Mouse (Mus musculus) heart, embryonic 15.5 days (tissue): ENCODE results near the gene Atf2. TPM values are rescaled to one million over a fixed set of nuclear protein-coding genes. Genes with fewer than 3 reads are reported as not detected.

ENCODE experiments used
- ATAC-seq: fragments of 200-750 bp; cut with Nextera tagmentation; replicated peaks from 2 replicates; pipeline ENCODE4 v1.8.0; 2017; ENCODE audit warnings: low read depth, moderate TSS enrichment; ENCODE audit not compliant: insufficient number of reproducible peaks, insufficient read depth, low FRiP score
- H3K27ac ChIP-seq: fragments of 300-500 bp; sonication (generic); 2 replicates; pipeline ENCODE4 v1.5.1; 2015; ENCODE audit warnings: mild to moderate bottlenecking, inconsistent platforms
- H3K27me3 ChIP-seq: fragments of 300-500 bp; sonication (generic); 2 replicates; pipeline ENCODE4 v1.6.1; 2015; ENCODE audit warnings: inconsistent platforms
- H3K36me3 ChIP-seq: fragments of 300-500 bp; sonication (generic); 2 replicates; pipeline ENCODE4 v1.6.1; 2015; ENCODE audit warnings: mild to moderate bottlenecking, inconsistent platforms
- H3K4me1 ChIP-seq: fragments of 300-500 bp; sonication (generic); replicated peaks from 2 replicates; pipeline ENCODE4 v1.6.1; 2015; ENCODE audit warnings: inconsistent platforms
- H3K4me2 ChIP-seq: fragments of 300-500 bp; sonication (generic); 2 replicates; pipeline ENCODE4 v1.6.1; 2015; ENCODE audit warnings: inconsistent platforms, mild to moderate bottlenecking, moderate library complexity
- H3K4me3 ChIP-seq: fragments of 300-500 bp; sonication (generic); 2 replicates; pipeline ENCODE4 v1.5.1; 2015; ENCODE audit warnings: mild to moderate bottlenecking, inconsistent platforms
- H3K9ac ChIP-seq: fragments of 300-500 bp; sonication (generic); 2 replicates; pipeline ENCODE4 v1.6.1; 2015; ENCODE audit warnings: mild to moderate bottlenecking, inconsistent platforms
- H3K9me3 ChIP-seq: fragments of 300-500 bp; sonication (generic); replicated peaks from 2 replicates; pipeline ENCODE4 v1.6.1; 2016; ENCODE audit warnings: inconsistent platforms
- WGBS: fragments of 180-500 bp; shearing (Covaris S2); methylation state at CpG from one replicate; pipeline ENCODE4 v1.1.7; 2015; ENCODE audit warnings: mixed read lengths; 5-methylcytosine and 5-hydroxymethylcytosine counted together
- polyA plus RNA-seq: library from polyadenylated mRNA; unstranded; fragments of >200 nt; fragmentation: Nextera tagmentation; extraction: Ambion mirVana; gene quantifications from 2 replicates; pipeline ENCODE4 v1.2.1, GENCODE M21; 2015

Gene Atf2
- polyA plus RNA-seq = 38.1 and 39.3 TPM in 2 replicates

- no peaks in the 10 kb centered on the region for H3K9me3 ChIP-seq
- under 1% methylated on average over 63 of the region's 63 CpGs for WGBS
- H3K27ac ChIP-seq = peak within 1 kb of the TSS; percentile 89
- peak within 1 kb of the TSS; percentile 98 for H3K4me3 ChIP-seq
- peaks cover 13% of the 10 kb centered on the region for H3K4me1 ChIP-seq
- ATAC-seq = peak; percentile 98
- no peaks in the 10 kb centered on the region for H3K27me3 ChIP-seq
- H3K36me3 ChIP-seq = no peaks in the 10 kb centered on the region
- H3K4me2 ChIP-seq = peak within 1 kb of the TSS; percentile 90
- peak within 1 kb of the TSS; percentile 99 for H3K9ac ChIP-seq
Measured at GRCm38 (mm10) chr2:73892464-73893296, at the start of gene Atf2. TSS of gene Atf2 (minus strand) at chr2:73892639.

GRCm38 (mm10) chr2:73941281-73941680 lies 48.8 kb upstream of the Atf2 start:
- Histone ChIP-seq H3K27me3 (no peaks in the 10 kb centered on the region), H3K4me3 (no peak overlapping the region), H3K36me3 (no peaks in the 10 kb centered on the region), H3K9me3 (no peaks in the 10 kb centered on the region), H3K4me1 (no peaks in the 10 kb centered on the region), H3K9ac (no peak overlapping the region), H3K4me2 (no peak overlapping the region), H3K27ac (no peak overlapping the region)
- no peak for ATAC-seq
- 27% methylated on average over 1 of the region's 1 CpGs for WGBS

GRCm38 (mm10) chr2:73940471-73940870 lies 48.0 kb upstream of the Atf2 start:
- no peaks in the 10 kb centered on the region for H3K9me3 ChIP-seq
- no peaks in the 10 kb centered on the region for H3K27me3 ChIP-seq
- no peaks in the 10 kb centered on the region for H3K36me3 ChIP-seq
- H3K4me1 ChIP-seq = no peaks in the 10 kb centered on the region
- no peak overlapping the region for H3K9ac ChIP-seq
- no peak for ATAC-seq
- H3K4me3 ChIP-seq = no peak overlapping the region
- H3K4me2 ChIP-seq = no peak overlapping the region
- WGBS = 84% methylated on average over 7 of the region's 7 CpGs
- no peak overlapping the region for H3K27ac ChIP-seq

- no peak for ATAC-seq
- Histone ChIP-seq H3K4me2 (no peak overlapping the region), H3K27me3 (no peaks in the 10 kb centered on the region), H3K9ac (no peak overlapping the region), H3K9me3 (no peaks in the 10 kb centered on the region), H3K4me3 (no peak overlapping the region), H3K36me3 (no peaks in the 10 kb centered on the region), H3K4me1 (no peaks in the 10 kb centered on the region), H3K27ac (no peak overlapping the region)
- 78% methylated on average over 2 of the region's 2 CpGs for WGBS
Measured at GRCm38 (mm10) chr2:73938896-73939295, 46.5 kb upstream of the Atf2 start.

- H3K4me1 ChIP-seq = no peaks in the 10 kb centered on the region
- H3K4me2 ChIP-seq = no peak overlapping the region
- H3K9me3 ChIP-seq = no peaks in the 10 kb centered on the region
- no peaks in the 10 kb centered on the region for H3K27me3 ChIP-seq
- H3K27ac ChIP-seq = no peak overlapping the region
- H3K9ac ChIP-seq = no peak overlapping the region
- 76% methylated on average over 8 of the region's 8 CpGs for WGBS
- ATAC-seq = no peak
- H3K36me3 ChIP-seq = no peaks in the 10 kb centered on the region
- H3K4me3 ChIP-seq = no peak overlapping the region
Measured at GRCm38 (mm10) chr2:73932676-73933313, 40.4 kb upstream of the Atf2 start.

- no peak overlapping the region for H3K4me3 ChIP-seq
- no peak for ATAC-seq
- H3K9ac ChIP-seq = no peak overlapping the region
- no peak overlapping the region for H3K27ac ChIP-seq
- no peaks in the 10 kb centered on the region for H3K4me1 ChIP-seq
- no peaks in the 10 kb centered on the region for H3K27me3 ChIP-seq
- H3K4me2 ChIP-seq = no peak overlapping the region
- no peaks in the 10 kb centered on the region for H3K9me3 ChIP-seq
- no peaks in the 10 kb centered on the region for H3K36me3 ChIP-seq
Measured at GRCm38 (mm10) chr2:73927711-73928110, 35.3 kb upstream of the Atf2 start.

- no peak for ATAC-seq
- WGBS = 58% methylated on average over 3 of the region's 3 CpGs
- Histone ChIP-seq H3K4me1 (no peaks in the 10 kb centered on the region), H3K36me3 (no peaks in the 10 kb centered on the region), H3K27me3 (no peaks in the 10 kb centered on the region), H3K4me3 (no peak overlapping the region), H3K9me3 (no peaks in the 10 kb centered on the region), H3K4me2 (no peak overlapping the region), H3K27ac (no peak overlapping the region), H3K9ac (no peak overlapping the region)
Measured at GRCm38 (mm10) chr2:73925539-73925938, 33.1 kb upstream of the Atf2 start.

- 19% methylated on average over 5 of the region's 5 CpGs for WGBS
- no peak for ATAC-seq
Measured at GRCm38 (mm10) chr2:73925089-73925488, 32.6 kb upstream of the Atf2 start.

GRCm38 (mm10) chr2:73919642-73920041 lies 27.2 kb upstream of the Atf2 start:
- WGBS = 62% methylated on average over 7 of the region's 7 CpGs
- no peak for ATAC-seq
- H3K9me3 ChIP-seq = no peaks in the 10 kb centered on the region
- no peak overlapping the region for H3K27ac ChIP-seq
- H3K4me1 ChIP-seq = no peaks in the 10 kb centered on the region
- no peaks in the 10 kb centered on the region for H3K27me3 ChIP-seq
- no peak overlapping the region for H3K9ac ChIP-seq
- no peak overlapping the region for H3K4me3 ChIP-seq
- no peak overlapping the region for H3K4me2 ChIP-seq
- H3K36me3 ChIP-seq = no peaks in the 10 kb centered on the region

More at GRCm38 (mm10) chr2:73925089-73925488, 32.6 kb upstream of the Atf2 start:
- Histone ChIP-seq H3K4me2 (no peak overlapping the region), H3K27me3 (no peaks in the 10 kb centered on the region), H3K36me3 (no peaks in the 10 kb centered on the region), H3K4me3 (no peak overlapping the region), H3K4me1 (no peaks in the 10 kb centered on the region), H3K27ac (no peak overlapping the region), H3K9ac (no peak overlapping the region), H3K9me3 (no peaks in the 10 kb centered on the region)

- H3K4me1 ChIP-seq = peaks cover 14% of the 10 kb centered on the region
- H3K27ac ChIP-seq = peak overlapping the region; percentile 94
- H3K36me3 ChIP-seq = peaks cover 25% of the 10 kb centered on the region
- ATAC-seq = no peak
- H3K27me3 ChIP-seq = no peaks in the 10 kb centered on the region
- no peaks in the 10 kb centered on the region for H3K9me3 ChIP-seq
- H3K4me3 ChIP-seq = no peak overlapping the region
- H3K9ac ChIP-seq = no peak overlapping the region
- peak overlapping the region; percentile 61; the same call in 1 of the 2 replicates for H3K4me2 ChIP-seq
- 61% methylated on average over 3 of the region's 3 CpGs for WGBS
Measured at GRCm38 (mm10) chr2:73912264-73912663, 19.8 kb upstream of the Atf2 start.

GRCm38 (mm10) chr2:73911175-73911700 lies 18.8 kb upstream of the Atf2 start, which contains the start of gene Atp5g3:
TSS of gene Atp5g3 (minus strand) at chr2:73911326.
- Histone ChIP-seq H3K27me3 (no peaks in the 10 kb centered on the region), H3K27ac (peak within 1 kb of the TSS; percentile 94), H3K9ac (peak within 1 kb of the TSS; percentile 95), H3K4me1 (peaks cover 14% of the 10 kb centered on the region), H3K4me3 (peak within 1 kb of the TSS; percentile 72), H3K36me3 (peaks cover 31% of the 10 kb centered on the region), H3K9me3 (no peaks in the 10 kb centered on the region), H3K4me2 (peak within 1 kb of the TSS; percentile 61)
- under 1% methylated on average over 38 of the region's 38 CpGs for WGBS
- peak; percentile 95 for ATAC-seq
